Mouse (Mus musculus) cerebellum, postnatal 25 days (tissue): ENCODE data around the gene Cenpo.

Experiments
- DNase-seq, 2 experiments: peaks; one replicate each; pipeline ENCODE4 v3.0.0; 2021; ENCODE audit warnings: mixed read lengths in 2 of 2

Gene Cenpo

DNA sequence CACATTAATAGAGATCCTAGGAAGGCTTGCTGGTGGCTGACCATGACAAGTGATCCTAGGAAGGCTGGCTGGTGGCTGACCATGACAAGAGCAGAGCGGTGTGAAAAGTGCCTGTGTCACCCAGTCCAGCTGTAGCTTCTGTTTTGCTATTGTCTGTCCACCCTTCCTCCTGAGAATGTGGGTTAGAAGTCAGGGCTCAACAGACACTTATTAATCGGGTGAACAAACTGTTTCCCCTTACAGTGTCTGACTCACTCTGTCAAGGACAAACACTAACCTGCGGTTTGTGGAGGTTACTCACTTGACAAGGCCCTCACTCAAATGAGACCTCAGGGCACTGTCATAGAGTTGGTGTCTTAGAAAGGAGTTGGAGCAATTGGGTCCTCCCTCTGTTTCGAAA is 35.4 kb downstream of the Cenpo start:
- peak in 1 of 2 experiments; percentile 2 for DNase-seq

DNA sequence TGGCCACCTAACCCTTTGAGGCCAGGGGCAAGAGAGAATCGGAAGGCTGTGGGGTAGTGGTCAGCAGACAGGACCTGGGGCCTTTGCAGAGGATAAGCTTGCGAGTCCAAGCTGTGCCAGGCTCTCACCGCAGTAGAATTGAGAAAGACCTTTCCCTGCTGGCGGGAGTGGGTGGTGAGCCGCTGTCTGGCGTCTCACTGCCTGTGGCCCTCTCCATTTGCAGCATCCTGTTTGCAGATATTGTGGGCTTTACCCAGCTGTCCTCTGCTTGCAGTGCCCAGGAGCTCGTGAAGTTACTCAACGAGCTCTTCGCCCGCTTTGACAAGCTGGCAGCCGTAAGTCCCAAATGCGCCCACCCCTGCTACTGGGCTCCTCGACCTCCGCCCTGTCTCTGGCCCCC is 39.5 kb downstream of the Cenpo start:
- DNase-seq: no peak

DNA sequence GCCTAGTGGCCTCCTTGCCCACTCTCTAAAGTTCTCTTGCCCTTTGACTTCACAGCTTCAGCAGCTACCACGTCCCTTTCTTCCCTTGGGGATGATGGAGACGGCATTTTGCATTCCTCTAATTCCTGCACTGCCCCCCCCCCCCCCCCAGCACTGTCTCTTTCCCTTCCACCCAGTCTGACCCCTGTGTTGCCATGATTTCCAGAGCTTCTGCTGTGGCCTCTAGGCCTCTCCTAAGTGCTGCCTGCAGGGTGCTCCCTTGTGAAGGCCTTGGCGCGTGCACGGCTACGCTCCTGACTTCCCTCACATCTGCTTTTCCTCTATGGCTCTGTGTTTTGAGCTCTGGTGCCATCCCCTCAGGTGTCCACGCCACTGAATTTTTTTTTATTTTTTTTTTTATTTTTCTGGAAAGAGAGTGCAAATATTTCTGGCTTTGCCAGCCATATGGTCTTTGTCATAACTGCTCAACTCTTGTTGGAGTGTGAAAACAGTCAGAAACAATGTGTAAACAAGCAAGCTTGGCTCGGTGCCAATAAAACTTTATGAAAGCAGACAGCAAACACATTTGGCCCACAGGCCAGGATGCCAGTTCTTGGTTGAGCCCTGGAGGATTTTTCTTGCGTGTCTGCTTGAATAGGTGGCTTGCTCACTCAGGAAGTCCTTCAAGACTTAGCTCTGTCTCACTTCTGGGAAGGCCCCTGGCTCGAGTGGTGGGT is 40.9 kb downstream of the Cenpo start:
- DNase-seq: no peak

DNA sequence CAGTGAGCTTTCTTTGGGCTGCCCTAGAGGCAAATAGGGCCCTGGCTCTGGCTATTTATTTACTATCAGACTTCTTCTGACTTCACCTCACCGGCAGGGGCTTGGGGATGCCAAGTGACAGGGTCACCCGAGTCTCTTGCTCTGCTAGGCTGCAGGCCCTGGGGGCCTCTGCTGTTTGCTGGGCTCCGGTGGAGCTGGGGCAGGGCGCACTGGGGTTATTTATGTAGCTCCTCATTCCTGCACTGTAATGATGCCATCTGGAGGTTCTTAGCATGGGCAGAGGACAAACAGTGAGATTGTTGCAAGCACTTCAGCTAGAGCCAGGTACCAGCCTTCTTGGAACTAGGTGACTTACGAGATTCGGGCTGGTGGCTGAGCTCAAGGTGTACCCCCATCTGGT is 41.6 kb downstream of the Cenpo start:
- DNase-seq: peak; percentile 41 to 52

DNA sequence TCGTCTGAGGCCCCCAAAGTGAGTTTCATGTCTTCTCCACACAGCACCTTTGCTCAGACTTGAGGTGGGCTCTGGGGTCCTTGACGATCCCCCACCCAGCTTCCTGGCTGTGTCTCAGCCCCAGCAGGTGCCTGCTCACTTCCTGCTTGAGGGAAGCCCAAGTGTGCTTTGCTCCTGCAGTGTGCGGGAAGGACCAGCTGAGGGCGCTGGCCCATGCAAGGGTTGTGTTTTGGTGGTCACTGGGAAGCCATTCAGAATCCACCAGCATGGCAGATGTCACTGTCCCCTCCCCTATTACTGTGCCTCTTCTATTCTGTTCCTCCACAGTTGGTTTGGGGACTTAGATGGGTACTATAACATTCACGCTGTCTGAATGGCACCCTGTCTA is 45.0 kb downstream of the Cenpo start:
- DNase-seq: peak in 1 of 2 experiments; percentile 53

DNA sequence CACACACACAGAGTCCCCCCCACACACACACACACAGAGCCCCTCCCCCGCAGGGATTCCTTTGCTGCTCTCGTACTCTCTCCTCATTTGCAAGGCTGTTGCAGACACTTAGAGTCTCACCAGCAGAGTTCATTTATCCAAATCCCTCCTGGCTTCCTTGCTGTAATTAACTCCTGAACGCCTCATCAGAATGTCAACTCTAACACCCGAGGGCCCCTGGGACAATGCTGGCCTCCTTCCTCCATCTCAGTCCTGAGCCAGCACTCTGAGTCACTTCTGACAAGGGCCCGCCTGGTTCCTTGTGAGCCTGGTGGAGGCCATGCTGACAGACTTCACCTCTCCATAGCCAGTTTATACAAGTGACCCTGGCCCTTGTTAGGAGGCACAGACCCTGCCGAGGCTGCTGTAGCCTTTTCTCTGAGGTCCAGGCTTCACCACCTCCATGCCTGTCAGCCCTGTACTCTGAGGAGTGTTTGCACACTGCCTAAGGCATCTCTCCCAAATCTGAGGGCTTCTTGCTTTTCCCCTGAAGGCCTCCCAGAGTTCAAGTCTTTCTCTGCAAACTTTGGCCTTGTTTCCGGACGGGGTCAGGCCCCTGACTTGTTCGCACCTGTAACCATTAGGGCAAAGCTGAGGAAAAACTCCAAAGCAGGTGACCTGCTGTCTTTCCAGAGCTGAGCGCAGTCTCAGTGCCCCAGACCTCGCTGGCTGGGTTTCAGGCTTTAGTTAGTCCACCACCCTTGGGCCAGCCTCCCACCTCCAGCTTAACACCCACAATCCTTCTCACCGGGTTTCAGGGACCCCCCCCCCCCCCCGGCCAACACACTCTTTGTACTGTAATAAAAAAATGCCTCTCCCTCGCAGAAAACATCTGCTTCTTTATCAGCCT is 45.7 kb downstream of the Cenpo start:
- peak; percentile 63 to 77 for DNase-seq

DNA sequence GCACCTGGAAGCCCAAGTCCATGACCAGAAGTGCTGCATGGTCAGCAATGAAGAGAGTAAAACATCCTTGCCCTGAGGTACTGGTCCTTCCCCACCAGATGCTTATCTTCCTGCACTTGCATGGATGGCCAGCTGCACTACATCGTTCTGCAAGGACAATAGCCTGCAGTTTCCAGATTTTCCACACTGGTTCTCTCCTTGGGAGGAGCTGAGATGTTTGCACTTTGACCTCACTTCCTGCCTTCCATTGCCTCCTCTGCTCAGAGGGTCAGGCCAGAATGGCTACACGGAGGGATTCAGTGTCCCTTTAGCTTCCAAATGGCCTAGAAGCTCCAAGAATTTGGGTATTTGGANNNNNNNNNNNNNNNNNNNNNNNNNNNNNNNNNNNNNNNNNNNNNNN is 49.4 kb downstream of the Cenpo start:
- DNase-seq: no peak

DNA sequence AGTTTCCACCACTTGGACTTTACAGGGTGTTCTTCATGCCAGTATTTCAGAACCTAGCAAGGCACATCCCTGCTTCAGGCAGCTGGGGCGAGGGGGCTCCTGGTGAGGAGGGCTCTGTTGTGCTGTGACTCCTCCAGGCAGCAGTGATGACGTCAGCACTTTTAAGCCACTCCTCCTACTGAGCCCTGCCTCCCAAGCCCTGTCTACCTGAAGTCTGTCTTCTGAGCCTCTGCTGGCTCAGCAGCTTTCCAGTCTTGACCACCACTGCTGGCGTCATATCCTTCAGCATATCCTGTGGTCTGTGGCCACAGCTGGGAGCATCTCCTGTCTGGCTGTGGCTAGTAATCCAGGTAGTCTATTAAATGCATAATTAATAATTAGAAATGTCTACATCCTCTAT is 53.6 kb downstream of the Cenpo start:
- DNase-seq: no peak

DNA sequence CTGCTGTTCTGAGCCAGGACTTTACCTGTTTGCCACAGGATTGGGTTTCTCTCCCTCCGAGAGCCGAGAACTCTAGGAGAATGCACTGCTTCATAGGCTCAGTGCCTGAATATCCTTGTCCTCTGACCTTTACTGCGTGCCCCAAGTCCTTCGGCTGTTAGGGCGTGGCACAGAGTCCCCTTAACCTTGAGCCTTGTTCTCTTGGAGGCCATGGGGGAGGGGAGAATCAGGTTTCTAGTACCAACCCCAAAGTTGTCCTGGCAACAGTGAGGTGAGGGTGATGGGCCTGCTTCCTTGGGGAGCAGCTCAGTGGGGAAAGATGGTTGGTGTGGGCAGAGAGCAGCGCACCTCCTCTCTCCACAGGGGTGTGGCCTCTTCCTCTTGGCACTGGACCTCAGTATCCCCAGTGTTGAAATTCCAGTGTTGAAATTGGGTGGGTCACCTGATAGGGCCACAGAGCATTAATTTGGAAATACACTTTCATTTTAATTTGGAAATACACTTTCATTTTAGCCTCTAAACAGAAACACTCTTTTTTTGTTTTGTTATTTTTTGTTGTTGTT is 54.3 kb downstream of the Cenpo start:
- no peak for DNase-seq

DNA sequence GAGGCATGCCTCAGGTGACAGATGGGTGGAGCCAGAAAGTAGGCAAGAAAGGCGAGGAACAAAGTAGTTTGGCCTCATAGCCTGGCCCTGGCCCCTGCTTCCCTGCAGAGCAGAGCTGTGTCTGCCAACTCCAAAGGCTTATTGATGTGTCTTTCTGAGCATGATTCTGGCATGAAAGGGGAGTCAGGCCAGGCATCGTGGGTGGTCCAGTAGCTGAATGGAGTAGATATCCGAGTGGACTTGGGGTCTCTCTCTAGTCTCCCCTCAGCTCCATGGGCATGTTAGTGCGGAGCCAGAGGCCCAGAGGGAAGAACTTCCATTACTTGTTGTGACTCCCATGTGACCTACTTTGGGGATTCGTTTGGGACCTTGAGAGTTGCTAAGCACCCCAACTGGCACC is 55.3 kb downstream of the Cenpo start:
- no peak for DNase-seq

DNA sequence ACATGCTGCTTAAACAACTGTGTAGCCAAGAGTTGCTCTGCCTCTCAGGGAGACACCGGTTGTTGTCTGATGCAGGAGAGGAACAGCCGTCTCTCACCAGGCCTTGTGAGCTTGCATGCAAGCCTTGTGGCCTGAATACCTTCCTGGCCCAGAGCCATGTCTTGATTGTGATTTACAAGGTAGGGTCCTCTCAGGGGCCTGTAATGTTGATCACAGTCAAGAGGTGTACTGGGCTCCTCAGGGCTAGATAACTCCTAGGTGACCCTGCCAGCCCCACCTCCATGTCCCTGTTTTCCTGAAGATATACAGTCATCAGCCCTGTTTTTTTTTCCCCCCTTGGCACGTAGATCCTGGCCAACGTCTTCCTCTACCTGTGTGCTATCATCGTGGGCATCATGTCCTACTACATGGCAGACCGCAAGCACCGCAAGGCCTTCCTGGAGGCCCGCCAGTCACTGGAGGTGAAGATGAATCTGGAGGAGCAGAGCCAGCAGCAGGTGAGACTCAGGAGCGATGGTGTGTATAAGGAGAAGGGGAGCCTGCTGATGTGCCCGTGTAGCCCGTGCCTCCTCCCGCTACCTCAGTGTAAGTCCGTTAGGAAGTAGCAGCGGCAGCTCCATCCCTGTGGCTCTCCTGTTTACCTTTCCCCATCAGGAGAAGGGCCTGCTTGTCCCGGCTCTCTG is 60.8 kb downstream of the Cenpo start:
- DNase-seq: peak; percentile 73 to 79

DNA sequence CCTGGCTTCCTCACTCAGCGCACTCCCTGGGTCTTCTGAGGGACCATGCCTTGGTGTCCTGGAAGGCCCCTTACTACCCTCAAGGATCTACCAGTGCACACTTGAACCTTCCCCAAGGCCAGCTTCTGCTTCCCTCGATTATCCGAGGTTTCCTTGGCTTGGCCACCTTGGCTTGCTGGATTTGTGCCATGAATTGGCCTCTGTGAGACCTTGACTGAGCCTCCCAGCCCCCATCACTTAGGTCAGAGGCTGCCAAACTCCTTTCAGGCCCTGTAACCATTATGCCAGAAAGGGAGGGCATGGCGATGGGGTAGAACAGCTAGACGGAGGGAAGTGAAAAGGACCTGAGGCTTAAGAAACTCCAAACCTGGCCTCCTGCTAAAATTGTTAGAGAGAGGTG is 64.5 kb downstream of the Cenpo start:
- DNase-seq: peak in 1 of 2 experiments; percentile 40

DNA sequence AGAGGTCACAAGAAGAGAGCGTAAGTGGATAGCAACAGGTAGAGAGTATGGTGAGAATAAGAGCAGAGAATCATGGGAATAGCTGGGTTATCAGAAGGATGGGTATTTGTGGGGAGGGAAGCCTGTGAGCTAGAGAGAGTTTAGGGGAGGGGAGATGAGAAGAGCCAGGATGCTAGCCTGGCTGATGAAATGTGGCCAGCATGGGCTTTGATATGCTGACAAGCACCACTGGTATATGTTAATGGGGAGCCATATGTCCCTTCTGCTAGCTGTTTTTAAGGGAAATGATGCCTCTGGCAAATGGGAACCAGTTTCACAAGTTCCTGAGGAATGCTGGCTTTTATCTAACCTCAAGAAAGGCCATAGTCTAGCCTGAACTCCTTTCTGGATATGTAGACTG is 65.0 kb downstream of the Cenpo start:
- DNase-seq: no peak

DNA sequence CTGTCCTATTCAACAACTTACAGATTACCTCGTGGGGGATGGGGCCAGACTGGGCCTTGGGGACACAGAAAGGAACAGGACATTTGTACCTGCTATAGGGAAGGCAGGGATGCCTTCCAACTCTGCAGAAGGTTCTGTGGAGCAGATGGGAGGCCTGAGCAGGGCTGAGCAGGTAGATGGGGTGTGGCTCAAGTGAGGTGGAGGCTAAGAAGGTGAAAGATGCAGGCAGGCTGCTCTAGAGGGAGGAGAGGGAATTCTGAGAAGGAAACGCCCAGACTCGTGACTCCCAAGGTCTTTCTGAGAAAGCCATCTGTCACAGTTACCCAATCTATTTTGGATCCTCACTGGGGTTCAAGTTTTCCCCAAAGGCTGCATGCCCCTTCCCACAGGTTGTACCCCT is 67.1 kb downstream of the Cenpo start:
- no peak for DNase-seq

DNA sequence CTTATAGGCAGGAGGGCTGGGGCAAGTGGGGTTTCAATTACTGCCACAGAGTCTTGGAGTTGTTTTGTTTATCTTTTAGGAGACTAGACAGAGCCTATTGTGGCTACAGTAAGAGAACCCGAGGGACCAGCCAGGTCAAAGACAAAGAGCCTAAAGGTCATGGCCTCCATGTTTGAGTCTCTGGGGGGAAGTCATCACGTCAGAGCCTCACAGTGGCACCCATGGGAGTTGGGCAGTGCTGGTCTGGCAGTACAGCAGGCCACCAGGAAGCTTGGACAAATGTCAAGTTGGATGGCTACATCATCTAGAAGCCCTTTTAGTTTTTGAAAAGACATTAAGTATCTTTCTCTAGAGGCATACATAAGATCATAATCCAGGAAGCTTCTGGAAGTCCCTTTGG is 71.2 kb downstream of the Cenpo start:
- no peak for DNase-seq

DNA sequence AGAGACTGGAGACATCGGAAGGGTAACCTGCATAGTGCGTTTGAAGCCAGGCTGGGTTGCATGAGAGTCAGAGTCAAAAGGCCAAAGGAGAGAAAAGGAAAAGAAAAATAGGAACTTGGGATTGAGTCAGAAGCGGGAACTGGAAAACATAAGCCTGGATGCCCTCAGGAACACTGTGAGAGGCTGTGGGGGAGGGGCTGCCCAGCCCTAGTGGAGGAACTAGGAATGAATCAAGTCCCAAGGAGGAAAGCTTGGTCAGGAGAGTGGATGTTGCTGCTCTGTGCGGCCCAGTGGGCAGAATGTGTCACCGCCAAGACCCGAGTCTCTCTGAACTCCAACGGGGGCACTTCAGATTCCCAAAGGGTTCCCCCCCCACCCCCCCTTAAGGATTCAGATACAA is 73.8 kb downstream of the Cenpo start:
- DNase-seq: peak in 1 of 2 experiments; percentile 51

DNA sequence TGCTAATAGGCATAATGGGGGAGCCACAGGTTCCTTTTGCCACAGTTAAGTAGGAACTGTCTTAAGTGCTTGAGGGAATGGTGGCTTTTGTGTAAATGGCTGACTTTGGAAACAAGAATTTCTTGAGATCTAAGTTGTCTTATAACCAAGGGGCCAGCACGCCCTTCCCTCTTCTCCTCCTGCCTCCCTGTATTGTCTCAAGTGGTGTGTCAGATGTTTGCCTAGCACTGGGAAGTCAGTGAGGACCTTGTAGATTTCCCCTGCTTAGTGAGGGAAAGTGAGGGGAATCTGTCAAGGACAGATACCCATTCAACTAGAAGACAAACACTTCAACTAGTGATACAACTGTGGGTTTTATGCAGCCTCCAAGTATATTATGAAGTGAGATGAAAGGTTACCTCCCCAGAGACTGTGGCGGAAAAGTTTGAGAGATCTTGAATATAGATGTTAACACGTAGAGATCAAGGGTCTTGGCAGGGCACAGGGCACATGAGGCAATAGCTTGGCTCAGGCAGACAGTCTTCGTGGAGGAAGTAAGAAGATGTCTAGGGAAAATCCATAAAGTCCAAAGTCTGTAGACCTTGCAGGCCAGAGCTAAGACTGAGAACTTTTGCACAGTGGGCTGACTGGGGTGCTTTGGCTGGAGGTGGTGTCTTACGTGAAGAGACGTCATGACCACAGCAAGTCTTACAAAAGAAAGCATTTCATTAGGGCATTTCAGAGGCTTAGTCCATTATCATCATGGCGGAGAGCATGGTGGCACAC is 75.0 kb downstream of the Cenpo start:
- no peak for DNase-seq

DNA sequence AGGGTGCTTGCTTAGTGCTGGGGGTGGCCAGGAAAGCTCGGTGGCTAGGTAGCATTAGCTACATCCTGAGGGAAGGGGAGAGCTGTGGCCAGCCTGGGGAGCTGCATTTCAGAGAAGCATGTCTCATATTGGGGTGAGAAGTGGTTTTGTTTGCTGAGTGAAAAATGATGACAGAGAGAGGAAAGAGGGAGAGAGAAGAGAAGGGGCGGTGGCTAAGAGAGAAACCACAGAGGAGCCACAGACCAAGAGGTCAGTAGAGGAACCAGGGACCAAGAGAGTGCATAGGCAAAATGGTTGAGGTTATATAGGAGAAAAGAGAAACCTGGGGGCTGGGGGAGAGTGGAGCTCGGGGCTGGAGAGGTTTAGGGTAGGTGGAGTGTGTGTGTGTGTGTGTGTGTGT is 75.9 kb downstream of the Cenpo start:
- DNase-seq: no peak

DNA sequence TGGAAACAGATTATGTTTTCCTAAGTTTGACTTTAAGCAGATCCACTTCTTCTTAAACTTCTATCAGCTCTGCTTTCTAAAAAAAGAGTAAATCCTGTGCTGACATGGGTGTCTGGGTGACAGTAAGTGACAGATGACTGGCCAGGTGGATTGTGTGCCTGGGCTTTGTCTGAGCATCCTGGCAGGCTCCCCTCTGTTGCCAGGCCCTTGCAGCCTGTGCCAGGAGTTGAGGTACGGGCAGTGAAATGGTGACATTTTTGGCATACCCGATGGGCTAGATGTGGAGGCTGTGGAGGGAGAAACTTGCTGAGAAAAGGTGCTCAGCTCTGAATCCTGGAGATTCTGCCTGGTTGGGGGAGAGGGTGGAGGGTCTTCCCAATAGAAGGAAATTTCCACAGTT is 76.6 kb downstream of the Cenpo start:
- DNase-seq: peak; percentile 85 to 89

DNA sequence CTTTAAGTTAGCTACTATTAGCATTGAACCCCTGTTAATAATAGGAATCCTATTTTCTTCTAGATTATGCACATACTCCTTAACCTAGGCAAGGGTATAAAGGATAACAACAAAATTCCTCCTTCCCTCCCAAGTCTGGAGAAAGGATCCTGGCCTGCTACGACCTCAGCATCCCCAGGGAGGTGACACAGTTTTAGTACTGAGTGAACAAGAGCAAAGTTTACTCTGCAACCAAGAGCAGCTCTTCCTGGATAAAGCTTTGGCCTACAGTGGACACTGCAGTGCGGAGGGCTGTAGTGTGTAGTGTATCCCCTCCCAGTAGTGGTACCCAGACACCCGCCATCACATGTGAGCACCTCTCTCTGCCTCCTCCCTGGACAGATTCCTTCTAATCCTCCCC is 82.1 kb downstream of the Cenpo start:
- no peak for DNase-seq

DNA sequence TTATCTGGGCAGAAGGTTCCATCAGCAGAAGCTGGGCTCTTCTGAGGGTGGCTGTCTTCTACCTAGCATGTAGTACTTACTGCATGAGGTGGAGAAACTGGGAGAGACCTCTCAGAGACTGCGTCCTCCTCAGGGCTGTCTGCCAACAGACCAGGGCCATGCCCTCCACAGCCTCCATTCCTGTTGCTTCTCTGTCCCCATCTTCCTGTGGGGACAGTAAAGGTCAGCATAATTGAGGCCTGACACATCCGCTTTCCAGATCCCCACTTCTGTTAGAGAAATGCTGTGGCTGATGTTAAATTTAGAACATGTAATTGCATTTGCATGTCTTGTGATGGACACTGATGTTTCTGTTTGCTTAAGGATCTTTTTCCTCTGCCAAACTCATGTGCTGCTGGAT is 83.2 kb downstream of the Cenpo start:
- no peak for DNase-seq
